ENCODE assay signal across 8 mouse cellular contexts in the genomic region with DNA sequence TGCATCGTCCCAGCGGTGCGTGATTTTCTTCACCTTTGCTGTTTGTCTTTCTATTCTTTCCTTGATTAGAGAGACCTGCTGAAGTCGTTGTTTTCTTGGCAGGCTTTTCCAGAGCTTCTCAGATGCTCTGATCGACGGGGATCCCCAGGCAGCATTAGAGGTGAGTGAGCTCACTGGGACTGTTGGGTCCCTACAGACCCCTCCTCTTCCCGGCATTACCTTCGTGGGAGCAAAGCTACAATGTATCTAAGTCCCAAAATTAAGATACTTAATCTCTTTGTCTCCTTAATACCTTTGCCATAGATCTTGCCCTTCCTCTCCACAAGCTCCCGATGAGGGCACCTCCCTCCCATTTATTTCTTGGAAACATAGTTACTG. TPM values are rescaled to one million over a fixed set of nuclear protein-coding genes. Genes with fewer than 3 reads are reported as not detected.
DNase-seq lines count a peak whose midpoint lies in the region; ATAC-seq and TF ChIP-seq lines count a peak whose summit lies in the region.

No protein-coding gene starts in this region.

- no peak for DNase-seq in heart, adult 18-20 months
- DNase-seq in MEL (ENCODE audit: low read depth, low spot score) = no peak
- DNase-seq in embryo, embryonic 10.5 days (ENCODE audit: low spot score) = no peak
- DNase-seq in right cerebral cortex, postnatal 10 days (ENCODE audit: low spot score in 2 of 2) = no peak
- DNase-seq in urinary bladder, postnatal 14 days (ENCODE audit: low spot score) = no peak

- no peak for TF ChIP-seq EP300 in MEL (IDR thresholded peaks at IDR 0.05; ENCODE audit: low read depth in 1 of 2, low read length in 2 of 2)

- H3K4me1 ChIP-seq in heart, embryonic 15.5 days (replicated peaks) = peaks cover 21% of the 10 kb centered on the region
- H3K4me1 ChIP-seq in MEL (ENCODE audit: control insufficient read depth in 1 of 2, insufficient read depth in 2 of 2, low read length in 2 of 2) = peaks cover 3 to 12% of the 10 kb centered on the region in 2 experiments; a peak in 3 of 4 replicates
- peaks cover 18% of the 10 kb centered on the region for H3K4me1 ChIP-seq in forebrain, embryonic 15.5 days

- H3K27me3 ChIP-seq in heart, embryonic 15.5 days = no peaks in the 10 kb centered on the region
- no peaks in the 10 kb centered on the region for H3K27me3 ChIP-seq in MEL (ENCODE audit: control insufficient read depth in 1 of 2, insufficient read depth in 2 of 2, low read length in 2 of 2)
- H3K27me3 ChIP-seq in forebrain, embryonic 15.5 days = no peaks in the 10 kb centered on the region

- ATAC-seq in heart, embryonic 15.5 days (replicated peaks; ENCODE audit: insufficient number of reproducible peaks, insufficient read depth, low FRiP score, low read depth) = no peak
- peak; percentile 57 for ATAC-seq in forebrain, embryonic 15.5 days (replicated peaks)

- no peak for TF ChIP-seq RAD21 in MEL (IDR thresholded peaks at IDR 0.05; ENCODE audit: low read depth, low read length)

- H3K9me3 ChIP-seq in heart, embryonic 15.5 days (replicated peaks) = no peaks in the 10 kb centered on the region
- H3K9me3 ChIP-seq in MEL (replicated peaks; ENCODE audit: insufficient read depth, low read length) = no peaks in the 10 kb centered on the region
- H3K9me3 ChIP-seq in forebrain, embryonic 15.5 days = no peaks in the 10 kb centered on the region

- TF ChIP-seq CTCF in MEL (IDR thresholded peaks at IDR 0.05 in 2 of 3, conservative IDR thresholded peaks at IDR 0.05 in 1 of 3; ENCODE audit: control insufficient read depth in 1 of 3, insufficient read depth in 1 of 3, low read depth in 2 of 3, low read length in 3 of 3, poor library complexity in 1 of 3, severe bottlenecking in 1 of 3) = no peak

- H3K36me3 ChIP-seq in heart, embryonic 15.5 days = peaks cover 5% of the 10 kb centered on the region; the same call in 1 of the 2 replicates
- peaks cover 0 to 16% of the 10 kb centered on the region in 2 experiments; a peak in 3 of 4 replicates for H3K36me3 ChIP-seq in MEL (ENCODE audit: control insufficient read depth in 1 of 2, insufficient read depth in 2 of 2, low read length in 2 of 2)
- H3K36me3 ChIP-seq in forebrain, embryonic 15.5 days = no peaks in the 10 kb centered on the region
- peaks cover 1% of the 10 kb centered on the region; the same call in 1 of the 2 replicates for H3K36me3 ChIP-seq in macrophage (ENCODE audit: inconsistent target)

- peak overlapping the region; percentile 69 for H3K4me2 ChIP-seq in heart, embryonic 15.5 days
- peak overlapping the region; percentile 88 for H3K4me2 ChIP-seq in forebrain, embryonic 15.5 days (replicated peaks)

- TF ChIP-seq POLR2A in MEL (IDR thresholded peaks at IDR 0.05; ENCODE audit: control insufficient read depth in 1 of 2, insufficient read depth in 1 of 2, low read depth in 1 of 2, low read length in 2 of 2, poor library complexity in 1 of 2) = peak in 1 of 2 experiments; percentile 12; a peak in 1 of 4 replicates

- peak overlapping the region; percentile 96 for H3K27ac ChIP-seq in heart, embryonic 15.5 days
- peak overlapping the region; percentile 88 for H3K27ac ChIP-seq in MEL (ENCODE audit: control insufficient read depth, low read depth, low read length)
- H3K27ac ChIP-seq in forebrain, embryonic 15.5 days (replicated peaks) = peak overlapping the region; percentile 98
- peak overlapping the region; percentile 80 for H3K27ac ChIP-seq in macrophage

- H3K4me3 ChIP-seq in heart, embryonic 15.5 days = peak overlapping the region; percentile 73
- peak overlapping the region; percentile 92 to 93 for H3K4me3 ChIP-seq in MEL (ENCODE audit: control insufficient read depth in 1 of 2, insufficient read depth in 1 of 2, low read depth in 2 of 2, low read length in 2 of 2)
- peak overlapping the region; percentile 59 for H3K4me3 ChIP-seq in forebrain, embryonic 15.5 days
- peak overlapping the region; percentile 98 for H3K4me3 ChIP-seq in macrophage (ENCODE audit: inconsistent target)

- peak overlapping the region; percentile 69 for H3K9ac ChIP-seq in heart, embryonic 15.5 days
- peak overlapping the region; percentile 91 for H3K9ac ChIP-seq in MEL (ENCODE audit: control insufficient read depth, low read depth, low read length, poor library complexity, severe bottlenecking)
- H3K9ac ChIP-seq in forebrain, embryonic 15.5 days (replicated peaks) = peak overlapping the region; percentile 63

- WGBS in heart, embryonic 15.5 days = 0% methylated on average over 9 of the region's 9 CpGs
- WGBS in forebrain, embryonic 15.5 days = 1% methylated on average over 9 of the region's 9 CpGs
- WGBS in macrophage (ENCODE audit: missing documents) = 0% methylated on average over 9 of the region's 9 CpGs

- peaks cover 42% of the 10 kb centered on the region for H3K79me2 ChIP-seq in MEL (ENCODE audit: control insufficient read depth, insufficient read depth, low read length, poor library complexity)
- H3K79me2 ChIP-seq in macrophage (ENCODE audit: inconsistent target) = peaks cover 52% of the 10 kb centered on the region

TF ChIP-seq in MEL, 35 proteins besides CTCF, POLR2A, EP300 and RAD21:
- TF ChIP-seq NELFE (IDR thresholded peaks at IDR 0.05; ENCODE audit: low read depth, low read length) (0 out of 2 replicates have a peak, but pooled peaks have one; percentile 42), ZMIZ1 (IDR thresholded peaks at IDR 0.05; ENCODE audit: low read depth, low read length) (no peak), ELF1 (IDR thresholded peaks at IDR 0.05; ENCODE audit: low read depth, low read length) (no peak), SMC3 (IDR thresholded peaks at IDR 0.05; ENCODE audit: low read depth, low read length) (no peak), TBP (IDR thresholded peaks at IDR 0.05; ENCODE audit: low read depth, low read length) (0 out of 2 replicates have a peak, but pooled peaks have one; percentile 3)

RNA-seq across cellular contexts. Expression of a gene that starts 0.3 kb away (rescaled TPM):
- polyA plus RNA-seq in heart, embryonic 15.5 days (2015; fragmentation: Nextera tagmentation; extraction: Ambion mirVana) = 92.5 and 106 TPM in 2 replicates
- 10 to 100 TPM; 68.8 TPM for total RNA-seq in heart, adult 18-20 months (2021)
- total RNA-seq in MEL (2012; rRNA removed) = 175 and 182 TPM in 2 replicates
- 100 to 1,000 TPM; 135 to 616 TPM for polyA plus RNA-seq in MEL (2012; ENCODE audit: insufficient read depth in 1 of 2, insufficient read length in 2 of 2, low read depth in 1 of 2, low replicate concordance in 2 of 2, missing spikeins in 1 of 2)
- polyA plus RNA-seq in forebrain, embryonic 15.5 days (2015; fragmentation: Nextera tagmentation; extraction: Ambion mirVana) = 116 and 122 TPM in 2 replicates
- 100 to 1,000 TPM in 5 of 26 experiments, 10 to 100 TPM in 21; 46.6 to 140 (median 74.5) TPM for total RNA-seq in macrophage (2018; cell fraction: chromatin; rRNA removed)
- total RNA-seq in macrophage (2018; cell fraction: cytosol; rRNA removed) = 10 to 100 TPM; 55.8 to 99.1 (median 76.8) TPM
- total RNA-seq in macrophage (2018; cell fraction: nucleus; rRNA removed) = 10 to 100 TPM; 24.4 to 83.0 (median 38.6) TPM
- polyA plus RNA-seq in macrophage (2018) = 49.7 to 86.9 TPM (median 67.8 TPM) in 3 replicates
